Mouse (Mus musculus) lung, embryonic 16.5 days (tissue): Measurements from ENCODE around the gene Edc3. TPM values are rescaled to one million over a fixed set of nuclear protein-coding genes. Genes with fewer than 3 reads are reported as not detected.

ENCODE experiments used
- ATAC-seq: fragments of 200-750 bp; cut with Nextera tagmentation; 2 replicates; pipeline ENCODE4 v1.8.0; 2017; ENCODE audit warnings: low read depth, mild to moderate bottlenecking, moderate library complexity
- H3K27ac ChIP-seq: fragments of 300-500 bp; sonication (generic); 2 replicates; pipeline ENCODE4 v1.5.1; 2014; ENCODE audit warnings: mild to moderate bottlenecking, control low read depth, low read length
- H3K27me3 ChIP-seq: fragments of 300-500 bp; sonication (generic); 2 replicates; pipeline ENCODE4 v1.6.1; 2014; ENCODE audit warnings: low read depth, low read length, mixed read lengths; ENCODE audit not compliant: control insufficient read depth, insufficient read depth
- H3K36me3 ChIP-seq: fragments of 300-500 bp; sonication (generic); 2 replicates; pipeline ENCODE4 v1.6.1; 2014; ENCODE audit warnings: low read length; ENCODE audit not compliant: control insufficient read depth, insufficient read depth
- H3K4me1 ChIP-seq: fragments of 300-500 bp; sonication (generic); replicated peaks from 2 replicates; pipeline ENCODE4 v1.6.1; 2014; ENCODE audit warnings: low read length, mixed read lengths; ENCODE audit not compliant: control insufficient read depth, insufficient read depth
- H3K4me2 ChIP-seq: fragments of 300-500 bp; sonication (generic); 2 replicates; pipeline ENCODE4 v1.6.1; 2014; ENCODE audit warnings: low read depth, low read length, control low read depth
- H3K4me3 ChIP-seq: fragments of 300-500 bp; sonication (generic); 2 replicates; pipeline ENCODE4 v1.5.1; 2014; ENCODE audit warnings: mild to moderate bottlenecking, low read length, control low read depth
- H3K9ac ChIP-seq: fragments of 300-500 bp; sonication (generic); 2 replicates; pipeline ENCODE4 v1.6.1; 2014; ENCODE audit warnings: low read length, control low read depth
- H3K9me3 ChIP-seq: fragments of 300-500 bp; sonication (generic); 2 replicates; pipeline ENCODE4 v1.6.1; 2016; ENCODE audit warnings: low read length; ENCODE audit not compliant: control insufficient read depth
- WGBS: fragments of 180-500 bp; shearing (Covaris S2); extraction: QIAGEN DNeasy Blood & Tissue Kit; methylation state at CpG from one replicate; pipeline ENCODE4 v1.1.7; 2014; 5-methylcytosine and 5-hydroxymethylcytosine counted together
- polyA plus RNA-seq: library from polyadenylated mRNA; unstranded; fragments of >200 nt; fragmentation: Nextera tagmentation; extraction: Ambion mirVana; gene quantifications from 2 replicates; pipeline ENCODE4 v1.2.1, GENCODE M21; 2015

The Edc3 gene
- polyA plus RNA-seq, 1 experiment from 2014 or later, result 31.1 TPM

GRCm38 (mm10) chr9:57747067-57747466 lies 38.7 kb downstream of the Edc3 start:
- WGBS, result 64% methylated on average over 1 of the region's 1 CpGs
- Histone ChIP-seq H3K9ac (no peak overlapping the region), H3K36me3 (peaks cover 45% of the 10 kb centered on the region)

GRCm38 (mm10) chr9:57748137-57748536 lies 39.8 kb downstream of the Edc3 start:
- Histone ChIP-seq H3K9me3 (no peaks in the 10 kb centered on the region), H3K27me3 (no peaks in the 10 kb centered on the region), H3K9ac (no peak overlapping the region), H3K36me3 (peaks cover 54% of the 10 kb centered on the region), H3K27ac (no peak overlapping the region), H3K4me3 (no peak overlapping the region), H3K4me2 (no peak overlapping the region), H3K4me1 (no peaks in the 10 kb centered on the region)
- 83% methylated on average over 6 of the region's 6 CpGs for WGBS
- no peak for ATAC-seq

More at GRCm38 (mm10) chr9:57747067-57747466, 38.7 kb downstream of the Edc3 start:
- no peak overlapping the region for H3K27ac ChIP-seq
- H3K4me1 ChIP-seq, result no peaks in the 10 kb centered on the region
- no peaks in the 10 kb centered on the region for H3K27me3 ChIP-seq
- no peaks in the 10 kb centered on the region for H3K9me3 ChIP-seq
- H3K4me2 ChIP-seq, result no peak overlapping the region
- no peak for ATAC-seq
- H3K4me3 ChIP-seq, result no peak overlapping the region

- no peaks in the 10 kb centered on the region for H3K4me1 ChIP-seq
- H3K27me3 ChIP-seq, result no peaks in the 10 kb centered on the region
- ATAC-seq, result no peak
- no peak overlapping the region for H3K9ac ChIP-seq
- no peak overlapping the region for H3K4me3 ChIP-seq
- H3K9me3 ChIP-seq, result no peaks in the 10 kb centered on the region
- WGBS, result 33% methylated on average over 1 of the region's 1 CpGs
- no peak overlapping the region for H3K27ac ChIP-seq
- H3K4me2 ChIP-seq, result no peak overlapping the region
- peaks cover 61% of the 10 kb centered on the region for H3K36me3 ChIP-seq
Measured at GRCm38 (mm10) chr9:57748831-57749230, 40.5 kb downstream of the Edc3 start.

- ATAC-seq, result no peak
Measured at GRCm38 (mm10) chr9:57750901-57751300, 42.6 kb downstream of the Edc3 start.

GRCm38 (mm10) chr9:57757578-57757977 lies 49.2 kb downstream of the Edc3 start:
- peaks cover 56% of the 10 kb centered on the region for H3K36me3 ChIP-seq
- no peak overlapping the region for H3K4me2 ChIP-seq
- no peak overlapping the region for H3K27ac ChIP-seq
- no peak overlapping the region for H3K4me3 ChIP-seq
- no peak overlapping the region for H3K9ac ChIP-seq
- no peaks in the 10 kb centered on the region for H3K27me3 ChIP-seq
- WGBS, result 81% methylated on average over 3 of the region's 3 CpGs
- H3K9me3 ChIP-seq, result no peaks in the 10 kb centered on the region
- ATAC-seq, result no peak
- H3K4me1 ChIP-seq, result peaks cover 13% of the 10 kb centered on the region

More at GRCm38 (mm10) chr9:57750901-57751300, 42.6 kb downstream of the Edc3 start:
- Histone ChIP-seq H3K27me3 (no peaks in the 10 kb centered on the region), H3K27ac (no peak overlapping the region), H3K9me3 (no peaks in the 10 kb centered on the region), H3K9ac (no peak overlapping the region), H3K4me2 (no peak overlapping the region), H3K4me3 (no peak overlapping the region), H3K36me3 (peaks cover 73% of the 10 kb centered on the region), H3K4me1 (no peaks in the 10 kb centered on the region)
- WGBS, result 81% methylated on average over 7 of the region's 7 CpGs

- Histone ChIP-seq H3K9me3 (no peaks in the 10 kb centered on the region), H3K4me2 (no peak overlapping the region), H3K4me1 (peaks cover 22% of the 10 kb centered on the region), H3K27ac (no peak overlapping the region), H3K27me3 (no peaks in the 10 kb centered on the region), H3K9ac (no peak overlapping the region), H3K36me3 (peaks cover 46% of the 10 kb centered on the region), H3K4me3 (no peak overlapping the region)
- ATAC-seq, result no peak
- 92% methylated on average over 22 of the region's 22 CpGs for WGBS
Measured at GRCm38 (mm10) chr9:57758528-57758927, 50.2 kb downstream of the Edc3 start.

- H3K4me1 ChIP-seq, result peaks cover 28% of the 10 kb centered on the region
- H3K36me3 ChIP-seq, result peaks cover 39% of the 10 kb centered on the region
- H3K9me3 ChIP-seq, result no peaks in the 10 kb centered on the region
- no peaks in the 10 kb centered on the region for H3K27me3 ChIP-seq
- no peak overlapping the region for H3K9ac ChIP-seq
- H3K4me3 ChIP-seq, result no peak overlapping the region
- WGBS, result 18% methylated on average over 6 of the region's 6 CpGs
- no peak for ATAC-seq
- no peak overlapping the region for H3K27ac ChIP-seq
- no peak overlapping the region for H3K4me2 ChIP-seq
Measured at GRCm38 (mm10) chr9:57759289-57759688, 50.9 kb downstream of the Edc3 start.

- Histone ChIP-seq H3K9ac (no peak overlapping the region), H3K36me3 (peaks cover 29% of the 10 kb centered on the region), H3K27me3 (no peaks in the 10 kb centered on the region), H3K9me3 (no peaks in the 10 kb centered on the region), H3K4me2 (no peak overlapping the region), H3K27ac (no peak overlapping the region), H3K4me1 (peaks cover 28% of the 10 kb centered on the region), H3K4me3 (no peak overlapping the region)
- WGBS, result 92% methylated on average over 24 of the region's 24 CpGs
- ATAC-seq, result no peak
Measured at GRCm38 (mm10) chr9:57760416-57761146, 52.2 kb downstream of the Edc3 start.

GRCm38 (mm10) chr9:57761563-57762551 lies 53.5 kb downstream of the Edc3 start:
- no peak overlapping the region for H3K27ac ChIP-seq
- H3K9me3 ChIP-seq, result no peaks in the 10 kb centered on the region
- peaks cover 27% of the 10 kb centered on the region for H3K36me3 ChIP-seq
- peaks cover 32% of the 10 kb centered on the region for H3K4me1 ChIP-seq
- H3K4me3 ChIP-seq, result no peak overlapping the region
- no peak overlapping the region for H3K4me2 ChIP-seq
- no peak overlapping the region for H3K9ac ChIP-seq
- ATAC-seq, result no peak
- no peaks in the 10 kb centered on the region for H3K27me3 ChIP-seq
- WGBS, result 90% methylated on average over 13 of the region's 13 CpGs
